Mouse (Mus musculus) G1E (cell line): ENCODE data around the gene Ddx24.

Experiments
- CTCF ChIP-seq: IDR thresholded peaks from 2 replicates; pipeline ENCODE4 v1.5.1; 2012; ENCODE audit warnings: low read depth, low read length, inconsistent platforms, mixed read lengths
- GATA1 ChIP-seq: IDR thresholded peaks from 2 replicates; pipeline ENCODE4 v1.6.1; 2012; ENCODE audit warnings: borderline replicate concordance, low read length, inconsistent platforms, mixed read lengths
- GATA2 ChIP-seq: IDR thresholded peaks from 2 replicates; pipeline ENCODE4 v1.6.1; 2012; ENCODE audit warnings: low read depth, low read length, inconsistent platforms, borderline replicate concordance
- POLR2AphosphoS5 ChIP-seq: IDR thresholded peaks from 2 replicates; pipeline ENCODE4 v1.6.1; 2012; ENCODE audit warnings: low read depth, low read length, inconsistent platforms; ENCODE audit not compliant: insufficient replicate concordance
- TAL1 ChIP-seq: conservative IDR thresholded peaks from 2 replicates; pipeline ENCODE4 v1.6.1; 2012; ENCODE audit warnings: low read depth, low read length, inconsistent platforms, mixed read lengths

- TF ChIP-seq GATA2, result no peak
- no peak for TF ChIP-seq CTCF
- no peak for TF ChIP-seq TAL1
- no peak for TF ChIP-seq POLR2AphosphoS5
- no peak for TF ChIP-seq GATA1
These were observed 58.5 kb downstream of the Ddx24 start for GRCm38 (mm10) chr12:103367171-103367570.
